Mouse (Mus musculus): ENCODE measurements around the gene Col2a1. TPM values are rescaled to one million over a fixed set of nuclear protein-coding genes. Genes with fewer than 3 reads are reported as not detected.

Gene Col2a1
- total and polyA plus RNA-seq, 2 experiments from 2014 or later: 4.9 to 28.3 TPM

GRCm38 (mm10) chr15:98025611-98026010 lies 21.1 kb upstream of the Col2a1 start:
- H3K27me3 ChIP-seq (ENCODE audit: insufficient read depth, low read length): no peaks in the 10 kb centered on the region
- ATAC-seq: peak; percentile 25; the same call in 1 of the 2 replicates
- H3K4me3 ChIP-seq (ENCODE audit: low read depth, low read length): no peak overlapping the region
- H3K4me1 ChIP-seq (ENCODE audit: insufficient read depth): peaks cover 13% of the 10 kb centered on the region
- no peak overlapping the region for H3K4me2 ChIP-seq (ENCODE audit: low read depth)
- WGBS: 30% methylated on average over 4 of the region's 4 CpGs
- H3K36me3 ChIP-seq (ENCODE audit: insufficient read depth): no peaks in the 10 kb centered on the region
- H3K27ac ChIP-seq (ENCODE audit: low read depth, low read length): no peak overlapping the region
- DNase-seq: no peak
- no peak for TF ChIP-seq CTCF (IDR thresholded peaks at IDR 0.05; ENCODE audit: low read depth)
- H3K9me3 ChIP-seq (ENCODE audit: low read length): no peaks in the 10 kb centered on the region
- H3K9ac ChIP-seq: no peak overlapping the region

GRCm38 (mm10) chr15:98023137-98023536 lies 18.6 kb upstream of the Col2a1 start:
- DNase-seq (no peak), ATAC-seq (no peak)
- WGBS: 29% methylated on average over 3 of the region's 3 CpGs
- Histone ChIP-seq H3K27ac (ENCODE audit: low read depth, low read length) (no peak overlapping the region), H3K4me1 (ENCODE audit: insufficient read depth) (peaks cover 11% of the 10 kb centered on the region), H3K9me3 (ENCODE audit: low read length) (no peaks in the 10 kb centered on the region), H3K36me3 (ENCODE audit: insufficient read depth) (no peaks in the 10 kb centered on the region), H3K27me3 (ENCODE audit: insufficient read depth, low read length) (no peaks in the 10 kb centered on the region), H3K9ac (no peak overlapping the region), H3K4me3 (ENCODE audit: low read depth, low read length) (no peak overlapping the region), H3K4me2 (ENCODE audit: low read depth) (no peak overlapping the region)
- no peak for TF ChIP-seq CTCF (IDR thresholded peaks at IDR 0.05; ENCODE audit: low read depth)

DNA sequence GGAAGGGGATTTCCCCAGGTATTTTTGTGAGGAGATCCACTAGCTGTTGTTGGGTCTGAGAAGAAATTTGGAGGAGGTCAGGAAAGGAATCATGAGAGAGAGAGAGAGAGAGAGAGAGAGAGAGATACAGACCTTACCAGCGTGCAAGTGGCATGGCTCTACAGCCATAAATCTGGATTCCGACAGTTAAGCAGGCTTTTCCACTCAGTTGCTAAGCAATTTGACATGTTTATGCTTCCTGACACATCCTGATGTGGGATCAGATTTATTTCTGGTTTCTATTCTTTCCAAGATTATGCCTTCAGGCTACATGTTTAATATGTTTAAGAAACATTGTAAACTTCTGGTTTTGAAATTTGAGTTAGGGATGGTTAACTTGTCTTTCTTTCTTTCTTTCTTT lies 17.4 kb upstream of the Col2a1 start:
- TF ChIP-seq CTCF (IDR thresholded peaks at IDR 0.05; ENCODE audit: low read depth): no peak
- Histone ChIP-seq H3K4me1 (ENCODE audit: insufficient read depth) (peaks cover 2% of the 10 kb centered on the region; the same call in 1 of the 2 replicates), H3K27me3 (ENCODE audit: insufficient read depth, low read length) (no peaks in the 10 kb centered on the region), H3K36me3 (ENCODE audit: insufficient read depth) (no peaks in the 10 kb centered on the region), H3K9me3 (ENCODE audit: low read length) (no peaks in the 10 kb centered on the region), H3K4me2 (ENCODE audit: low read depth) (no peak overlapping the region), H3K27ac (ENCODE audit: low read depth, low read length) (no peak overlapping the region), H3K9ac (no peak overlapping the region), H3K4me3 (ENCODE audit: low read depth, low read length) (no peak overlapping the region)
- DNase-seq: no peak
- 71% methylated on average over 2 of the region's 2 CpGs for WGBS
- no peak for ATAC-seq

GRCm38 (mm10) chr15:98019047-98019446 lies 14.6 kb upstream of the Col2a1 start:
- no peak overlapping the region for H3K4me3 ChIP-seq (ENCODE audit: low read depth, low read length)
- H3K27ac ChIP-seq (ENCODE audit: low read depth, low read length): no peak overlapping the region
- H3K4me2 ChIP-seq (ENCODE audit: low read depth): no peak overlapping the region
- DNase-seq (no peak), ATAC-seq (no peak)
- no peak for TF ChIP-seq CTCF (IDR thresholded peaks at IDR 0.05; ENCODE audit: low read depth)
- 58% methylated on average over 3 of the region's 3 CpGs for WGBS
- H3K9ac ChIP-seq: no peak overlapping the region
- H3K36me3 ChIP-seq (ENCODE audit: insufficient read depth): no peaks in the 10 kb centered on the region
- no peaks in the 10 kb centered on the region for H3K9me3 ChIP-seq (ENCODE audit: low read length)
- no peaks in the 10 kb centered on the region for H3K4me1 ChIP-seq (ENCODE audit: insufficient read depth)
- no peaks in the 10 kb centered on the region for H3K27me3 ChIP-seq (ENCODE audit: insufficient read depth, low read length)

- Histone ChIP-seq H3K4me2 (ENCODE audit: low read depth) (no peak overlapping the region), H3K27me3 (ENCODE audit: insufficient read depth, low read length) (no peaks in the 10 kb centered on the region), H3K9ac (no peak overlapping the region), H3K36me3 (ENCODE audit: insufficient read depth) (no peaks in the 10 kb centered on the region), H3K4me3 (ENCODE audit: low read depth, low read length) (no peak overlapping the region), H3K4me1 (ENCODE audit: insufficient read depth) (no peaks in the 10 kb centered on the region), H3K9me3 (ENCODE audit: low read length) (no peaks in the 10 kb centered on the region), H3K27ac (ENCODE audit: low read depth, low read length) (no peak overlapping the region)
- 82% methylated on average over 4 of the region's 4 CpGs for WGBS
- DNase-seq (no peak), ATAC-seq (no peak)
- TF ChIP-seq CTCF (IDR thresholded peaks at IDR 0.05; ENCODE audit: low read depth): no peak
These were observed 13.4 kb upstream of the Col2a1 start for GRCm38 (mm10) chr15:98017925-98018324.

GRCm38 (mm10) chr15:98012810-98013209 lies 8.3 kb upstream of the Col2a1 start:
- TF ChIP-seq CTCF (IDR thresholded peaks at IDR 0.05; ENCODE audit: low read depth): no peak
- DNase-seq (no peak), ATAC-seq (no peak)
- Histone ChIP-seq H3K36me3 (ENCODE audit: insufficient read depth) (no peaks in the 10 kb centered on the region), H3K4me1 (ENCODE audit: insufficient read depth) (no peaks in the 10 kb centered on the region), H3K27me3 (ENCODE audit: insufficient read depth, low read length) (no peaks in the 10 kb centered on the region), H3K27ac (ENCODE audit: low read depth, low read length) (no peak overlapping the region), H3K9ac (no peak overlapping the region), H3K4me2 (ENCODE audit: low read depth) (no peak overlapping the region), H3K4me3 (ENCODE audit: low read depth, low read length) (no peak overlapping the region), H3K9me3 (ENCODE audit: low read length) (no peaks in the 10 kb centered on the region)
- WGBS: 29% methylated on average over 6 of the region's 6 CpGs

DNA sequence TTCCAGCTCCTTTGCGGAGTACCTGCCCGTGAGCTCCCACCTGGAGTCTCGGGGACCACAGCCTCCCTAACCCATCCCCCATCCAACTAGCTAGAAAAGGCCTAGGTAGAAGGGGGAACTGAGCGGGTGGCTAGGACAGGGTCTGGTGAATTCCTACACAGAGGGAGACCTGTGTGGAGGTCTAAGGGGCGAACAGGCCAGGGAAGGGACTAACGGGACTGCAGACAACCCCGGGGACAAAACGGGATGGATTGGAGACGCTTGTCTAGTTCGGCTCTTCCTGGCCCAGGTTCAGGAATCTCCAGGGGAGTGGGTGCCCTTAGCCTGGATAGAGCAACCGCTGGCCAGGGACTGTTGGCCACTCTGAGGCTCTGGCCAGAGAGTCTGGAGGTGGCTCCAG lies 686 bp upstream of the Col2a1 start:
- ATAC-seq (no peak), DNase-seq (no peak)
- Histone ChIP-seq H3K4me1 (ENCODE audit: insufficient read depth) (peaks cover 29% of the 10 kb centered on the region), H3K9me3 (ENCODE audit: low read length) (no peaks in the 10 kb centered on the region), H3K27ac (ENCODE audit: low read depth, low read length) (no peak overlapping the region), H3K9ac (no peak overlapping the region), H3K4me2 (ENCODE audit: low read depth) (peak overlapping the region; percentile 85; the same call in 1 of the 2 replicates), H3K36me3 (ENCODE audit: insufficient read depth) (no peaks in the 10 kb centered on the region), H3K4me3 (ENCODE audit: low read depth, low read length) (no peak overlapping the region), H3K27me3 (ENCODE audit: insufficient read depth, low read length) (peaks cover 32% of the 10 kb centered on the region)
- 21% methylated on average over 11 of the region's 11 CpGs for WGBS
- TF ChIP-seq CTCF (IDR thresholded peaks at IDR 0.05; ENCODE audit: low read depth): no peak

All from forebrain, postnatal 0 days (tissue).